Mouse (Mus musculus): ENCODE measurements around the gene Tmod3.

DNA sequence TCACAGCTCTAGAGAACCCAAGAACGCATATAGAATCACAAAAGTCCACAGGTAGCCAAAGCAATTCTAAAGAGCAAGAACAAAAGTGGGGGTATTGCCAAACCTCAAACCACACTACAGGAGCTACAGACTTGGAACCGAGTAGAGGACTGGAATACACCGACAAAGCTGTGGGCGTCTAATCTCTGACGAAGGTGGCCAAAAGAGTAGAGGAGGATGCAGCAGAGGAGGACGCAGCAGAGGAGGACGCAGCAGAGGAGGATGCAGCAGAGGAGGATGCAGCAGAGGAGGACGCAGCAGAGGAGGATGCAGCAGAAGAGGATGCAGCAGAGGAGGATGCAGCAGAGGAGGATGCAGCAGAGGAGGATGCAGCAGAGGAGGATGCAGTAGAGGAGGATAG is 38.5 kb downstream of the Tmod3 start:
- no peak for TF ChIP-seq CTCF (IDR thresholded peaks at IDR 0.05; ENCODE audit: control insufficient read depth, insufficient read depth, insufficient read length)
- no peak for TF ChIP-seq USF1 (IDR thresholded peaks at IDR 0.05; ENCODE audit: low read depth)
- no peak for TF ChIP-seq MYOD1 (IDR thresholded peaks at IDR 0.05; ENCODE audit: control insufficient read depth, insufficient read length, low read depth)
- no peak for TF ChIP-seq FOSL1 (IDR thresholded peaks at IDR 0.05; ENCODE audit: insufficient read depth, low read length, poor library complexity, severe bottlenecking)

All from C2C12 (cell line).